Mouse (Mus musculus) liver, embryonic 14.5 days (tissue): Measurements from ENCODE around the gene Sdk2. TPM values are rescaled to one million over a fixed set of nuclear protein-coding genes. Genes with fewer than 3 reads are reported as not detected.

Source experiments
- ATAC-seq: fragments of 200-750 bp; cut with Nextera tagmentation; 2 replicates; pipeline ENCODE4 v1.8.0; 2017; ENCODE audit warnings: moderate number of reproducible peaks, mild to moderate bottlenecking, moderate library complexity; ENCODE audit not compliant: insufficient read depth
- DNase-seq, 3 experiments: peaks; one replicate each; pipeline ENCODE4 v3.0.0-alpha.2; 2012 to 2013; ENCODE audit warnings: low read depth in 3 of 3, low spot score in 3 of 3
- H3K27ac ChIP-seq: fragments of 300-500 bp; sonication (generic); 2 replicates; pipeline ENCODE4 v1.5.1; 2014; ENCODE audit warnings: moderate library complexity, mild to moderate bottlenecking, control low read depth, inconsistent platforms
- H3K27me3 ChIP-seq: fragments of 300-500 bp; sonication (generic); 2 replicates; pipeline ENCODE4 v1.6.1; 2014; ENCODE audit warnings: mild to moderate bottlenecking, low read length, moderate library complexity; ENCODE audit not compliant: control insufficient read depth, insufficient read depth
- H3K36me3 ChIP-seq: fragments of 300-500 bp; sonication (generic); replicated peaks from 2 replicates; pipeline ENCODE4 v1.6.1; 2014; ENCODE audit warnings: low read depth; ENCODE audit not compliant: control insufficient read depth, insufficient read depth
- H3K4me1 ChIP-seq, 2 experiments: fragments of 200-500 bp in 1 of 2; fragments of 300-500 bp in 1 of 2; sonication (generic) in 1 of 2; replicated peaks; 2 replicates each; pipeline ENCODE4 v1.6.1; 2012 to 2014; ENCODE audit warnings: antibody characterized with exemption in 1 of 2, inconsistent platforms in 1 of 2, low read length in 1 of 2; ENCODE audit not compliant: control insufficient read depth in 2 of 2, insufficient read depth in 2 of 2
- H3K4me2 ChIP-seq: fragments of 300-500 bp; sonication (generic); 2 replicates; pipeline ENCODE4 v1.6.1; 2014; ENCODE audit warnings: low read depth, mild to moderate bottlenecking, control low read depth, moderate library complexity
- H3K4me3 ChIP-seq, 2 experiments: fragments of 200-500 bp in 1 of 2; fragments of 300-500 bp in 1 of 2; sonication (generic) in 1 of 2; 2 replicates each; pipeline ENCODE4 v1.5.1; 2012 to 2014; ENCODE audit warnings: low read depth in 2 of 2, low read length in 2 of 2, mild to moderate bottlenecking in 2 of 2, control low read depth in 1 of 2, inconsistent platforms in 1 of 2, moderate library complexity in 1 of 2; ENCODE audit not compliant: insufficient read depth in 1 of 2
- H3K9ac ChIP-seq: fragments of 300-500 bp; sonication (generic); replicated peaks from 2 replicates; pipeline ENCODE4 v1.6.1; 2014; ENCODE audit warnings: mild to moderate bottlenecking, control low read depth, moderate library complexity
- H3K9me3 ChIP-seq: fragments of 300-500 bp; sonication (generic); 2 replicates; pipeline ENCODE4 v1.6.1; 2016; ENCODE audit warnings: low read length, mixed read lengths; ENCODE audit not compliant: control insufficient read depth
- CTCF ChIP-seq: IDR thresholded peaks from 2 replicates; pipeline ENCODE4 v1.5.1; 2016; ENCODE audit warnings: antibody characterized with exemption, low read depth, control low read depth
- EP300 ChIP-seq: IDR thresholded peaks from 2 replicates; pipeline ENCODE4 v1.6.1; 2016; ENCODE audit warnings: antibody characterized with exemption, low read depth
- WGBS: fragments of 180-500 bp; shearing (Covaris S2); extraction: QIAGEN DNeasy Blood & Tissue Kit; methylation state at CpG from one replicate; pipeline ENCODE4 v1.1.7; 2014; ENCODE audit not compliant: insufficient replicate concordance; 5-methylcytosine and 5-hydroxymethylcytosine counted together
- polyA plus RNA-seq, 2 experiments: library from polyadenylated mRNA; depleted of rRNA in 1 of 2; stranded (reverse) in 1 of 2; unstranded in 1 of 2; fragments of >200 nt; fragmentation: Nextera tagmentation in 1 of 2; extraction: Ambion mirVana in 1 of 2; gene quantifications; 2 replicates each; pipeline versions ENCODE4 v1.2.1 to v1.2.3; 2012 to 2014

Sdk2 gene
- 0.13 and 0.28 TPM in 2 replicates for polyA plus RNA-seq (2012; rRNA removed)
- polyA plus RNA-seq (2014; fragmentation: Nextera tagmentation; extraction: Ambion mirVana): 0.09 and 0.25 TPM in 2 replicates

- ATAC-seq (no peak), DNase-seq (no peak)
- Histone ChIP-seq H3K9me3 (no peaks in the 10 kb centered on the region), H3K9ac (no peak within 1 kb of the TSS), H3K4me2 (peak within 1 kb of the TSS; percentile 57), H3K27me3 (peaks cover 47% of the 10 kb centered on the region), H3K4me3 (peak within 1 kb of the TSS; percentile 31 to 48), H3K27ac (no peak within 1 kb of the TSS), H3K36me3 (no peaks in the 10 kb centered on the region), H3K4me1 (no peaks in the 10 kb centered on the region)
- no peak for TF ChIP-seq EP300
- TF ChIP-seq CTCF: no peak
- WGBS: 3% methylated on average over 46 of the region's 52 CpGs
Observed at GRCm38 (mm10) chr11:114066951-114067762, at the start of gene Sdk2. TSS of gene Sdk2 (minus strand) at chr11:114067046.

DNA sequence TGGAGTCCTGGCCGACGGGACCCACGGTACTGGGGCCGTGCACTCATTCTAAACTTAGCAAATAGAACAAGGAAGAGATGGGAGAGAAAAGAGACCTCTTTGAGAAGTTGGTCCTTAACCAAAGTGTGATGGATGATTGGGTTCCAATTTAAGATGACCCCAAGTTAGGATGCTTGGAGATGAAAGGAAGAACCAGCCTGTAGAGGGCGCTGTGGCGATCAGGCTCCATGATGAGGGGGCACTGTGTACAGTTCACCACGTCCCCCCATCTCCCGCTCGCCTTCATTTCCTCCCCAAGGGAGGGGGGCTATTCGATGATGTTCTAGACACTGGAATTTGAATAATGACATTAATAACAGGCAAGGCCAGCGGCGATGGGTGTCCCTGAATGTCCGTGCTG is 48.2 kb upstream of the Sdk2 start:
- Histone ChIP-seq H3K27me3 (no peaks in the 10 kb centered on the region), H3K27ac (no peak overlapping the region), H3K9me3 (no peaks in the 10 kb centered on the region), H3K4me3 (no peak overlapping the region), H3K4me2 (no peak overlapping the region), H3K4me1 (no peaks in the 10 kb centered on the region), H3K36me3 (no peaks in the 10 kb centered on the region), H3K9ac (no peak overlapping the region)
- ATAC-seq (no peak), DNase-seq (no peak)
- TF ChIP-seq EP300 (no peak), CTCF (peak; percentile 24)
- 72% methylated on average over 13 of the region's 13 CpGs for WGBS

GRCm38 (mm10) chr11:114114674-114115073 is 47.8 kb upstream of the Sdk2 start:
- no peak overlapping the region for H3K4me3 ChIP-seq
- no peak overlapping the region for H3K4me2 ChIP-seq
- H3K9me3 ChIP-seq: no peaks in the 10 kb centered on the region
- DNase-seq: no peak
- H3K36me3 ChIP-seq: no peaks in the 10 kb centered on the region
- H3K4me1 ChIP-seq: no peaks in the 10 kb centered on the region
- no peak for TF ChIP-seq EP300
- no peak for TF ChIP-seq CTCF
- no peaks in the 10 kb centered on the region for H3K27me3 ChIP-seq
- no peak overlapping the region for H3K27ac ChIP-seq
- no peak for ATAC-seq
- WGBS: 69% methylated on average over 12 of the region's 12 CpGs
- H3K9ac ChIP-seq: no peak overlapping the region

GRCm38 (mm10) chr11:114110851-114111250 is 44.0 kb upstream of the Sdk2 start:
- Histone ChIP-seq H3K4me3 (no peak overlapping the region), H3K36me3 (no peaks in the 10 kb centered on the region), H3K9ac (no peak overlapping the region), H3K4me1 (no peaks in the 10 kb centered on the region), H3K27ac (no peak overlapping the region), H3K4me2 (no peak overlapping the region), H3K27me3 (no peaks in the 10 kb centered on the region), H3K9me3 (no peaks in the 10 kb centered on the region)
- WGBS: 30% methylated on average over 3 of the region's 3 CpGs
- TF ChIP-seq CTCF (no peak), EP300 (no peak)
- DNase-seq: no peak
- no peak for ATAC-seq

DNA sequence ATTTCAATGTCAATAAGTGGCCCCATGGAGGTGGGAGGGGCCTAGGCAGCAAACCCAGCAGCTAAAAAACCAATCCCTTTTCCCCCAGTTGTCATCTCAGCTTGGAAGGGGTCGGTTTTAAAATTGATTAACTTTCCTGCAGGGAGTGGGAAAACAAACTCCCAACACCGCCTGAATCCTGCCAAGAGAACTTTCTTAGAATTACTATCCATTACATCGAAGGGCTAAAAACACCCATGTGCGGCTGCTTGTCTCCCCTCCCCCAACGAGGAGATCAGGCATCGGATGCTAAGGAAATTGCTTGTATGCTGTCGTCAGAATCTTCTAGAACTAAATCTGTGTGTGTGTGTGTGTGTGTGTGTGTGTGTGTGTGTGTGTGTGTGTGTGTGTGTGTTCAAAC is 26.8 kb upstream of the Sdk2 start:
- ATAC-seq: no peak
- Histone ChIP-seq H3K4me2 (no peak overlapping the region), H3K27ac (no peak overlapping the region), H3K27me3 (no peaks in the 10 kb centered on the region), H3K4me3 (no peak overlapping the region), H3K9me3 (no peaks in the 10 kb centered on the region), H3K4me1 (no peaks in the 10 kb centered on the region), H3K9ac (no peak overlapping the region), H3K36me3 (no peaks in the 10 kb centered on the region)
- DNase-seq: no peak
- WGBS: 64% methylated on average over 7 of the region's 7 CpGs
- TF ChIP-seq CTCF: no peak
- TF ChIP-seq EP300: no peak
